8 mouse cellular contexts compared by ENCODE assay signal in genomic region chr5:118560385-118561085, GRCm38 (mm10). TPM values are rescaled to one million over a fixed set of nuclear protein-coding genes. Genes with fewer than 3 reads are reported as not detected.
DNase-seq lines count a peak whose midpoint lies in the region; ATAC-seq and TF ChIP-seq lines count a peak whose summit lies in the region.

TSS of gene Med13l (plus strand) at chr5:118560679.

- no peaks in the 10 kb centered on the region for H3K36me3 ChIP-seq in midbrain, postnatal 0 days (ENCODE audit: insufficient read depth, low read length)
- no peaks in the 10 kb centered on the region for H3K36me3 ChIP-seq in splenic B cell, adult 2 months (ENCODE audit: control insufficient read depth, insufficient read depth, low read length, poor library complexity, severe bottlenecking)

- peak within 1 kb of the TSS; percentile 99 for H3K27ac ChIP-seq in midbrain, postnatal 0 days (ENCODE audit: low read depth, low read length)

- TF ChIP-seq CTCF in midbrain, postnatal 0 days (IDR thresholded peaks at IDR 0.05) = no peak

- WGBS in midbrain, postnatal 0 days = 0% methylated on average over 26 of the region's 120 CpGs

- peak; percentile 69 for ATAC-seq in midbrain, postnatal 0 days (ENCODE audit: low FRiP score)

- peak within 1 kb of the TSS; percentile 86 for H3K4me3 ChIP-seq in midbrain, postnatal 0 days (ENCODE audit: low read depth, low read length)

- H3K4me2 ChIP-seq in midbrain, postnatal 0 days (ENCODE audit: low read depth, low read length, poor library complexity, severe bottlenecking) = peak within 1 kb of the TSS; percentile 72

- peak within 1 kb of the TSS; percentile 96 for H3K9ac ChIP-seq in midbrain, postnatal 0 days (replicated peaks; ENCODE audit: low read length, poor library complexity, severe bottlenecking)

- H3K9me3 ChIP-seq in midbrain, postnatal 0 days (ENCODE audit: low read length) = no peaks in the 10 kb centered on the region

- no peaks in the 10 kb centered on the region for H3K27me3 ChIP-seq in midbrain, postnatal 0 days (ENCODE audit: insufficient read depth, low read length)
- no peaks in the 10 kb centered on the region; the same call in 1 of the 2 replicates for H3K27me3 ChIP-seq in splenic B cell, adult 2 months (ENCODE audit: control insufficient read depth, insufficient read depth, low read length, poor library complexity, severe bottlenecking)

- DNase-seq in right cerebral cortex, adult 18-20 months = peak; percentile 41
- no peak for DNase-seq in right cerebral cortex, adult 2 months (ENCODE audit: low spot score in 2 of 2)
- peak; percentile 63 for DNase-seq in embryo, embryonic 9.5 days (ENCODE audit: extremely low spot score)
- DNase-seq in heart, adult 18-20 months = peak; percentile 78 to 82
- peak; percentile 72 for DNase-seq in kidney, adult 18-20 months
- DNase-seq in liver = peak; percentile 80
- DNase-seq in midbrain, postnatal 0 days (ENCODE audit: low spot score) = peak; percentile 57
- DNase-seq in splenic B cell, adult 2 months (ENCODE audit: low read depth, low spot score) = peak; percentile 63

- peaks cover 10% of the 10 kb centered on the region; the same call in 1 of the 2 replicates for H3K4me1 ChIP-seq in midbrain, postnatal 0 days (ENCODE audit: insufficient read depth, low read length)

RNA-seq across cellular contexts. Expression of gene Med13l, which starts in this region (rescaled TPM):
- total RNA-seq in heart, adult 18-20 months (2021) = 10 to 100 TPM; 27.4 to 31.0 TPM
- total RNA-seq in midbrain, postnatal 0 days (2014; rRNA removed) = 29.5 and 30.7 TPM in 2 replicates
- 8.5 and 10.5 TPM in 2 replicates for polyA plus RNA-seq in midbrain, postnatal 0 days (2015; fragmentation: Nextera tagmentation; extraction: Ambion mirVana)

Comparison
In these comparisons a context has a peak if more than half of its experiments do, and no peak if none do; other contexts are left out.
1. DNase-seq: peak in right cerebral cortex, adult 18-20 months (single experiment), embryo, embryonic 9.5 days (single experiment), heart, adult 18-20 months (2 of 2), kidney, adult 18-20 months (single experiment), liver (single experiment), midbrain, postnatal 0 days (single experiment) and splenic B cell, adult 2 months (single experiment); none in right cerebral cortex, adult 2 months (0 of 2).